Mouse (Mus musculus): Measurements from ENCODE around the gene Lrrc27. TPM values are rescaled to one million over a fixed set of nuclear protein-coding genes. Genes with fewer than 3 reads are reported as not detected.

Gene Lrrc27
- polyA plus RNA-seq, 1 experiment from 2014 or later: 5.1 TPM

- peak; percentile 78 for ATAC-seq (ENCODE audit: low FRiP score)
- peak overlapping the region; percentile 72 for H3K4me3 ChIP-seq (replicated peaks)
- H3K9ac ChIP-seq: peak overlapping the region; percentile 64
- no peak overlapping the region for H3K27ac ChIP-seq
- H3K9me3 ChIP-seq: no peaks in the 10 kb centered on the region
- peaks cover 8% of the 10 kb centered on the region for H3K4me1 ChIP-seq
- under 1% methylated on average over 23 of the region's 23 CpGs for WGBS
- H3K4me2 ChIP-seq: peak overlapping the region; percentile 93
- no peaks in the 10 kb centered on the region for H3K36me3 ChIP-seq (replicated peaks)
- peaks cover 63% of the 10 kb centered on the region for H3K27me3 ChIP-seq
Observed at GRCm38 (mm10) chr7:139188634-139189207, 24.1 kb upstream of the Lrrc27 start.

GRCm38 (mm10) chr7:139190616-139191015, 22.2 kb upstream of the Lrrc27 start:
- Histone ChIP-seq H3K27me3 (peaks cover 53% of the 10 kb centered on the region), H3K9ac (no peak overlapping the region), H3K4me2 (no peak overlapping the region), H3K9me3 (no peaks in the 10 kb centered on the region), H3K4me3 (replicated peaks) (no peak overlapping the region), H3K36me3 (replicated peaks) (no peaks in the 10 kb centered on the region), H3K4me1 (peaks cover 8% of the 10 kb centered on the region), H3K27ac (no peak overlapping the region)
- WGBS: 89% methylated on average over 4 of the region's 4 CpGs
- no peak for ATAC-seq (ENCODE audit: low FRiP score)

- H3K27me3 ChIP-seq: peaks cover 46% of the 10 kb centered on the region
- H3K4me1 ChIP-seq: peaks cover 8% of the 10 kb centered on the region
- H3K4me3 ChIP-seq (replicated peaks): no peak overlapping the region
- no peak overlapping the region for H3K27ac ChIP-seq
- H3K9ac ChIP-seq: no peak overlapping the region
- H3K9me3 ChIP-seq: no peaks in the 10 kb centered on the region
- no peaks in the 10 kb centered on the region for H3K36me3 ChIP-seq (replicated peaks)
- WGBS: 73% methylated on average over 6 of the region's 6 CpGs
- H3K4me2 ChIP-seq: no peak overlapping the region
- ATAC-seq (ENCODE audit: low FRiP score): no peak
Observed at GRCm38 (mm10) chr7:139191619-139192018, 21.2 kb upstream of the Lrrc27 start.

- no peak overlapping the region for H3K27ac ChIP-seq
- ATAC-seq (ENCODE audit: low FRiP score): no peak
- 80% methylated on average over 4 of the region's 4 CpGs for WGBS
Observed at GRCm38 (mm10) chr7:139197022-139197421, 15.8 kb upstream of the Lrrc27 start.

GRCm38 (mm10) chr7:139200108-139200507, 12.7 kb upstream of the Lrrc27 start:
- H3K4me3 ChIP-seq (replicated peaks): no peak overlapping the region
- 25% methylated on average over 7 of the region's 7 CpGs for WGBS
- no peaks in the 10 kb centered on the region for H3K4me1 ChIP-seq
- ATAC-seq (ENCODE audit: low FRiP score): peak; percentile 78
- no peak overlapping the region for H3K4me2 ChIP-seq
- H3K27me3 ChIP-seq: peaks cover 5% of the 10 kb centered on the region; the same call in 1 of the 2 replicates
- no peaks in the 10 kb centered on the region for H3K36me3 ChIP-seq (replicated peaks)
- H3K9me3 ChIP-seq: no peaks in the 10 kb centered on the region
- no peak overlapping the region for H3K9ac ChIP-seq
- no peak overlapping the region for H3K27ac ChIP-seq

More at GRCm38 (mm10) chr7:139197022-139197421, 15.8 kb upstream of the Lrrc27 start:
- Histone ChIP-seq H3K4me2 (no peak overlapping the region), H3K4me1 (no peaks in the 10 kb centered on the region), H3K27me3 (peaks cover 11% of the 10 kb centered on the region; the same call in 1 of the 2 replicates), H3K4me3 (replicated peaks) (no peak overlapping the region), H3K9ac (no peak overlapping the region), H3K9me3 (no peaks in the 10 kb centered on the region), H3K36me3 (replicated peaks) (no peaks in the 10 kb centered on the region)

- Histone ChIP-seq H3K4me1 (no peaks in the 10 kb centered on the region), H3K36me3 (replicated peaks) (no peaks in the 10 kb centered on the region), H3K4me3 (replicated peaks) (no peak overlapping the region), H3K27me3 (peaks cover 5% of the 10 kb centered on the region; the same call in 1 of the 2 replicates), H3K9ac (no peak overlapping the region), H3K4me2 (no peak overlapping the region), H3K27ac (no peak overlapping the region), H3K9me3 (no peaks in the 10 kb centered on the region)
- ATAC-seq (ENCODE audit: low FRiP score): no peak
- WGBS: 64% methylated on average over 6 of the region's 6 CpGs
Observed at GRCm38 (mm10) chr7:139201209-139201608, 11.6 kb upstream of the Lrrc27 start.

- Histone ChIP-seq H3K36me3 (replicated peaks) (no peaks in the 10 kb centered on the region), H3K27me3 (0 out of 2 replicates have a peak, but pooled peaks cover 6% of the 10 kb centered on the region), H3K9ac (no peak overlapping the region), H3K4me2 (no peak overlapping the region), H3K4me3 (replicated peaks) (no peak overlapping the region), H3K4me1 (peaks cover 7% of the 10 kb centered on the region), H3K9me3 (no peaks in the 10 kb centered on the region), H3K27ac (no peak overlapping the region)
- no peak for ATAC-seq (ENCODE audit: low FRiP score)
- whole genome bisulfite sequencing: 32% methylated on average over 7 of the region's 7 CpGs
Observed at GRCm38 (mm10) chr7:139208023-139208772, 4.6 kb upstream of the Lrrc27 start.

GRCm38 (mm10) chr7:139208773-139209095, 4.1 kb upstream of the Lrrc27 start:
- H3K27ac ChIP-seq: no peak overlapping the region
- H3K4me3 ChIP-seq (replicated peaks): no peak overlapping the region
- H3K9ac ChIP-seq: no peak overlapping the region
- no peaks in the 10 kb centered on the region for H3K36me3 ChIP-seq (replicated peaks)
- no peak overlapping the region for H3K4me2 ChIP-seq
- H3K27me3 ChIP-seq: 0 out of 2 replicates have a peak, but pooled peaks cover 6% of the 10 kb centered on the region
- peaks cover 11% of the 10 kb centered on the region for H3K4me1 ChIP-seq
- H3K9me3 ChIP-seq: no peaks in the 10 kb centered on the region
- ATAC-seq (ENCODE audit: low FRiP score): no peak
- WGBS: 96% methylated on average over 4 of the region's 4 CpGs

GRCm38 (mm10) chr7:139211761-139212160, 1.0 kb upstream of the Lrrc27 start:
- no peak for ATAC-seq (ENCODE audit: low FRiP score)
- H3K27me3 ChIP-seq: 0 out of 2 replicates have a peak, but pooled peaks cover 6% of the 10 kb centered on the region
- no peak overlapping the region for H3K27ac ChIP-seq
- no peak overlapping the region for H3K4me2 ChIP-seq
- 87% methylated on average over 6 of the region's 6 CpGs for WGBS
- H3K4me1 ChIP-seq: peaks cover 13% of the 10 kb centered on the region
- H3K4me3 ChIP-seq (replicated peaks): no peak overlapping the region
- no peaks in the 10 kb centered on the region for H3K36me3 ChIP-seq (replicated peaks)
- H3K9me3 ChIP-seq: no peaks in the 10 kb centered on the region
- no peak overlapping the region for H3K9ac ChIP-seq

GRCm38 (mm10) chr7:139213751-139214150, 963 bp downstream of the Lrrc27 start:
- Histone ChIP-seq H3K9me3 (no peaks in the 10 kb centered on the region), H3K4me1 (peaks cover 13% of the 10 kb centered on the region), H3K27ac (peak overlapping the region; percentile 83), H3K4me3 (replicated peaks) (peak overlapping the region; percentile 46), H3K4me2 (peak overlapping the region; percentile 64), H3K36me3 (replicated peaks) (no peaks in the 10 kb centered on the region), H3K27me3 (no peaks in the 10 kb centered on the region), H3K9ac (peak overlapping the region; percentile 52; the same call in 1 of the 2 replicates)
- ATAC-seq (ENCODE audit: low FRiP score): peak; percentile 17
- 68% methylated on average over 3 of the region's 3 CpGs for WGBS

DNA sequence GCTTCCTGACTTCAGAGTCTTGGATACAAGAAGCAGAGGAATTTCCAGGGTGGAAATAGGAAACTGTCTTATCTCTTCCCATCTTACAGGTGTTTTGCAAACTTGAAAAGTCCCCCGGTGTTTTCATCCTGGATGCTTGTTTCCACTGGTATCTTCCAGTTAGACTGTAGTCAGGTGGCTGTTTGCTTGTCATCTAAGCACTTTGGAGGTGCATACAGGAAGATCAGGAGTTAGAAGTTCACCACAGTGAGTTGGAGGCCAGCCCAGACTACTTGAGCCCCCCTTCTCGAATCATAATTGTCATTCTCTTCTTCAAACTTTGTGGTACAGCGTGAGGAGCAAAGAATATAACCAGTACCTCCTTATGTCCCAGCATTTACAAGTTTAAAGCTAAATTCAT, 1.4 kb downstream of the Lrrc27 start:
- Histone ChIP-seq H3K27me3 (no peaks in the 10 kb centered on the region), H3K36me3 (replicated peaks) (no peaks in the 10 kb centered on the region), H3K9me3 (no peaks in the 10 kb centered on the region), H3K4me1 (peaks cover 13% of the 10 kb centered on the region), H3K9ac (no peak overlapping the region), H3K4me2 (no peak overlapping the region), H3K4me3 (replicated peaks) (no peak overlapping the region), H3K27ac (no peak overlapping the region)
- 84% methylated on average over 3 of the region's 3 CpGs for WGBS
- no peak for ATAC-seq (ENCODE audit: low FRiP score)

GRCm38 (mm10) chr7:139214596-139215340, 2.0 kb downstream of the Lrrc27 start:
- H3K36me3 ChIP-seq (replicated peaks): no peaks in the 10 kb centered on the region
- ATAC-seq (ENCODE audit: low FRiP score): no peak
- no peak overlapping the region for H3K4me3 ChIP-seq (replicated peaks)
- H3K4me1 ChIP-seq: peaks cover 13% of the 10 kb centered on the region
- H3K9me3 ChIP-seq: no peaks in the 10 kb centered on the region
- whole genome bisulfite sequencing: 79% methylated on average over 13 of the region's 14 CpGs
- H3K4me2 ChIP-seq: no peak overlapping the region
- no peak overlapping the region for H3K9ac ChIP-seq
- H3K27me3 ChIP-seq: no peaks in the 10 kb centered on the region
- H3K27ac ChIP-seq: no peak overlapping the region
